Mouse (Mus musculus) limb, embryonic 15.5 days (tissue): ENCODE measurements around the gene Ndufb2. TPM values are rescaled to one million over a fixed set of nuclear protein-coding genes. Genes with fewer than 3 reads are reported as not detected.

Source experiments
- ATAC-seq: fragments of 200-750 bp; cut with Nextera tagmentation; 2 replicates; pipeline ENCODE4 v1.8.0; 2017; ENCODE audit warnings: low read depth, moderate TSS enrichment; ENCODE audit not compliant: insufficient number of reproducible peaks, low FRiP score, low TSS enrichment
- H3K27ac ChIP-seq: fragments of 300-500 bp; sonication (generic); 2 replicates; pipeline ENCODE4 v1.5.1; 2015; ENCODE audit warnings: moderate library complexity, mild to moderate bottlenecking, inconsistent platforms
- H3K27me3 ChIP-seq: fragments of 300-500 bp; sonication (generic); 2 replicates; pipeline ENCODE4 v1.6.1; 2015; ENCODE audit warnings: inconsistent platforms
- H3K36me3 ChIP-seq: fragments of 300-500 bp; sonication (generic); 2 replicates; pipeline ENCODE4 v1.6.1; 2015; ENCODE audit warnings: inconsistent platforms
- H3K4me1 ChIP-seq: fragments of 300-500 bp; sonication (generic); 2 replicates; pipeline ENCODE4 v1.6.1; 2015; ENCODE audit warnings: inconsistent platforms
- H3K4me2 ChIP-seq: fragments of 300-500 bp; sonication (generic); 2 replicates; pipeline ENCODE4 v1.6.1; 2015; ENCODE audit warnings: mild to moderate bottlenecking, inconsistent platforms
- H3K4me3 ChIP-seq: fragments of 300-500 bp; sonication (generic); 2 replicates; pipeline ENCODE4 v1.5.1; 2015; ENCODE audit warnings: mild to moderate bottlenecking, inconsistent platforms
- H3K9ac ChIP-seq: fragments of 300-500 bp; sonication (generic); 2 replicates; pipeline ENCODE4 v1.6.1; 2015; ENCODE audit warnings: inconsistent platforms
- H3K9me3 ChIP-seq: fragments of 300-500 bp; sonication (generic); 2 replicates; pipeline ENCODE4 v1.6.1; 2016; ENCODE audit warnings: inconsistent platforms
- WGBS: fragments of 180-500 bp; shearing (Covaris S2); methylation state at CpG from one replicate; pipeline ENCODE4 v1.1.7; 2015; 5-methylcytosine and 5-hydroxymethylcytosine counted together
- polyA plus RNA-seq: library from polyadenylated mRNA; unstranded; fragments of >200 nt; fragmentation: Nextera tagmentation; extraction: Ambion mirVana; gene quantifications from 2 replicates; pipeline ENCODE4 v1.2.1, GENCODE M21; 2015

Ndufb2 gene
- polyA plus RNA-seq: 272 and 308 TPM in 2 replicates

- under 1% methylated on average over 56 of the region's 56 CpGs for WGBS
- H3K27ac ChIP-seq: peak within 1 kb of the TSS; percentile 93
- H3K4me1 ChIP-seq: peaks cover 7% of the 10 kb centered on the region
- ATAC-seq: peak; percentile 97
- H3K4me2 ChIP-seq: peak within 1 kb of the TSS; percentile 68
- H3K9me3 ChIP-seq: no peaks in the 10 kb centered on the region
- H3K36me3 ChIP-seq: peaks cover 28% of the 10 kb centered on the region
- no peaks in the 10 kb centered on the region for H3K27me3 ChIP-seq
- peak within 1 kb of the TSS; percentile 95 for H3K4me3 ChIP-seq
- peak within 1 kb of the TSS; percentile 74 for H3K9ac ChIP-seq
Observed at GRCm38 (mm10) chr6:39592401-39593214, at the start of gene Ndufb2. Gene Ndufb2, plus strand, starts transcription at chr6:39592574.

GRCm38 (mm10) chr6:39542631-39543597 lies 49.5 kb upstream of the Ndufb2 start:
- Histone ChIP-seq H3K27me3 (no peaks in the 10 kb centered on the region), H3K36me3 (no peaks in the 10 kb centered on the region), H3K9me3 (no peaks in the 10 kb centered on the region), H3K4me2 (peak overlapping the region; percentile 8; the same call in 1 of the 2 replicates), H3K27ac (peak overlapping the region; percentile 90), H3K4me1 (peaks cover 62% of the 10 kb centered on the region), H3K9ac (no peak overlapping the region), H3K4me3 (no peak overlapping the region)
- 14% methylated on average over 15 of the region's 15 CpGs for WGBS
- peak; percentile 82 for ATAC-seq

DNA sequence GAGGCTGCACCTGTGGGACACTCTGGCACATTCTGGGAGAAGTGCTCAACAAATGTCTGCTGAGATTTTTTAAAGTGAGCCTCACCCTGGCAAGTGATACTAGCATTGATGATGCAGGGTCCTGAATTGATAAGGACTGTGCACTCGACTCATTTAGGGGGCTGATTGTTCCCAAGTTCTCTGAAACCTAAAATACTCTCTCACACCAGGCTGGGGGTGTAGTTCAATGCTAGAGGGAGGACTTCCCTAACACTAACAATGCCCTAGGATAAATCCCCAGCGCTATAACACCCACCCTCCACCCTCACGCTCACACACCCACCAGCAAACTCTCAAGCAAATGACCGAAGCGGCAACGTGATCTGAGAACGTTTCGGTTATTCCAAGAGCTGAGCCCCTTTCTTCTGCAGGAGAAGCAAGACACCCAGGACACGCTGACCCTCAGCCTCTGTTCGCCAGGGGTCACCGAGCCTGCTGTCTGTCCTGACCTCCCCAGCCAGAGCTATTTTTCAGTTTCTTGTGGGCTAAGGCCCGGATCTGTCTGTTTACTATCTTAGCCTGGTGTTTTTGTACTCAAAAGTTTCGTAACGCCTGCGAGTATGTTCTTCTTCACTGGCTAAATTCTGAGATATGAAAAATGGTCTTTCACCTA lies 48.5 kb upstream of the Ndufb2 start:
- no peak for ATAC-seq
- Histone ChIP-seq H3K4me1 (peaks cover 57% of the 10 kb centered on the region), H3K9ac (no peak overlapping the region), H3K27me3 (no peaks in the 10 kb centered on the region), H3K27ac (peak overlapping the region; percentile 90), H3K9me3 (no peaks in the 10 kb centered on the region), H3K36me3 (no peaks in the 10 kb centered on the region), H3K4me2 (0 out of 2 replicates have a peak overlapping the region, but pooled peaks have one; percentile 8), H3K4me3 (no peak overlapping the region)
- 50% methylated on average over 15 of the region's 15 CpGs for WGBS

GRCm38 (mm10) chr6:39545474-39545873 lies 46.9 kb upstream of the Ndufb2 start:
- 63% methylated on average over 7 of the region's 7 CpGs for WGBS
- H3K4me3 ChIP-seq: no peak overlapping the region
- H3K4me1 ChIP-seq: peaks cover 41% of the 10 kb centered on the region
- ATAC-seq: no peak
- H3K27me3 ChIP-seq: no peaks in the 10 kb centered on the region
- peak overlapping the region; percentile 30; the same call in 1 of the 2 replicates for H3K27ac ChIP-seq
- no peaks in the 10 kb centered on the region for H3K36me3 ChIP-seq
- no peaks in the 10 kb centered on the region for H3K9me3 ChIP-seq
- H3K4me2 ChIP-seq: no peak overlapping the region
- no peak overlapping the region for H3K9ac ChIP-seq

DNA sequence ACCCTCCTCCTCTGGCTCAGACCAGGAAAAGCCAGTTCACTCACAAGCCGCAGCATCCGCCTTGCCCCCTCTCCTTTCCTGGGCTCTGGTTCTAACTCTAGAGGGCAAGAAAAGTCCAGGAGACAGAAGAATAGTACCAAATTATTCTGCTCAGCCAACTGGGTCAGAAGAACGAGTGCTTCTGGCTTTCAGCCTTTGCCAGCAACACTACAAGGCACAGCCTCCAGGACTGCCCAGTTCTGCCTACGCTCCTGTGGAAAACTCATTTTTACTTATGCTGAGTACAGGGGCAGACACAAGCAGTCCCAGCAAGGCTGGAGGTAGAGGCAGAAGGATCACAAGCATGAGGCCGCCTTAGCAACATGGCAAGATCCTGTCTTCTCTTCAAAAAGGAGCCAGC lies 44.3 kb upstream of the Ndufb2 start:
- Histone ChIP-seq H3K9ac (no peak overlapping the region), H3K4me3 (no peak overlapping the region), H3K27me3 (no peaks in the 10 kb centered on the region), H3K36me3 (no peaks in the 10 kb centered on the region), H3K9me3 (no peaks in the 10 kb centered on the region), H3K27ac (0 out of 2 replicates have a peak overlapping the region, but pooled peaks have one; percentile 17), H3K4me2 (no peak overlapping the region), H3K4me1 (peaks cover 39% of the 10 kb centered on the region)
- no peak for ATAC-seq
- WGBS: 76% methylated on average over 5 of the region's 5 CpGs

GRCm38 (mm10) chr6:39551981-39552636 lies 40.3 kb upstream of the Ndufb2 start:
- H3K4me3 ChIP-seq: no peak overlapping the region
- no peak overlapping the region for H3K9ac ChIP-seq
- peaks cover 37% of the 10 kb centered on the region for H3K4me1 ChIP-seq
- 55% methylated on average over 8 of the region's 8 CpGs for WGBS
- H3K9me3 ChIP-seq: no peaks in the 10 kb centered on the region
- H3K36me3 ChIP-seq: no peaks in the 10 kb centered on the region
- H3K4me2 ChIP-seq: no peak overlapping the region
- no peaks in the 10 kb centered on the region for H3K27me3 ChIP-seq
- no peak for ATAC-seq
- peak overlapping the region; percentile 35; the same call in 1 of the 2 replicates for H3K27ac ChIP-seq

DNA sequence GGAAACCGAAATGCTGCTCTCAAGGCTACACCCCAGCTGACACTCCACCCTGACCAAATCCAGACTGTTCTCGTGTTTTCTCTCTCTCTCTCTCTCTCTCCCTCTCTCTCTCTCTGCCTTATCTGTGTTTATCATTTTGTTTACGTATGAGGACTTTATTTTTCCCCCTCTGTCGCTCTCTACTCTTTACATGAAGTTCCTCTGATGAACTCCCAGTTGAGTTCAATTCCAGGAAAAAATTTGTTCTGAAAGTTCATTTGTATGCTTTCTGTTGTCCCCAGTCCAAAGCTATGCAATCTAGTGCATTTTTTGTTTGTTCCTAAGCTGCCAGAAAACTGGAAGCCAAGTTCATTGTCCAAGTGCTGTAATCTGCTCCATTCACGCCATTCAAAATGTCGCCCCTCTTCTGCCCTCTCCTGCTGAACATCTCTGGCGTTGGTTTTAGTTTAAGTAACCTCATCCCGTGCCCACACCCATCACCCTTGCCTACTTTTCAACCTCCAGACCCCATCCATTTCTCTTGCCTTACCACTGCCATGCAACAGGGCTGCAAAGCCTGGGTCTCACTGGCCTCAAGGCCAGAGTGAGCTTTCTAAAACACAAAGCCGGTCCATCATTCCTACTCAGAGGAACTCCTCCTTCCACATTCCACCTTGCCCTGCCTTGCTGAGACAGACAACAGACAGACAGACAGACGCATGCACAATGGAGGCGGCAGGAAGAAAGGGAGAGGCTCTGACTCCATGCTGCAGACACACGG lies 37.3 kb upstream of the Ndufb2 start:
- H3K27ac ChIP-seq: no peak overlapping the region
- H3K27me3 ChIP-seq: no peaks in the 10 kb centered on the region

DNA sequence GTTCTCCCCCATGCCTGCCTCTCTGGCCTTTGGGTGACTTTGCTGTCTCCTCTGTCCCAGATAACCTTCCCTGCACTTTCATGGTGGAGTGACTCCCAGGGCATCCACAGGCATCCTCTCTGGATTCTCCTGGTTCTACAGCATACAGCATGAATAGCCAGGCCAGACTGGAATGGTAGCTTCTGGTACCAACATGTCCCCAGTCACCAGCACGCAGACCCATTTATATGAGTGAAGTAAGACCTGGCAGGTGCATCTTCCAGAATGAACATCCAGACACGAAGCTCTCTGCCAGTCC lies 36.8 kb upstream of the Ndufb2 start:
- H3K27ac ChIP-seq: no peak overlapping the region
- peaks cover 44% of the 10 kb centered on the region for H3K4me1 ChIP-seq
- no peak for ATAC-seq
- no peak overlapping the region for H3K4me2 ChIP-seq
- no peak overlapping the region for H3K9ac ChIP-seq
- 0 out of 2 replicates have a peak overlapping the region, but pooled peaks have one; percentile 80 for H3K4me3 ChIP-seq
- H3K9me3 ChIP-seq: no peaks in the 10 kb centered on the region
- H3K27me3 ChIP-seq: no peaks in the 10 kb centered on the region
- H3K36me3 ChIP-seq: no peaks in the 10 kb centered on the region
- 61% methylated on average over 2 of the region's 2 CpGs for WGBS

More for the DNA sequence above, 37.3 kb upstream of the Ndufb2 start:
- H3K36me3 ChIP-seq: no peaks in the 10 kb centered on the region
- no peak overlapping the region for H3K9ac ChIP-seq
- no peak for ATAC-seq
- H3K9me3 ChIP-seq: no peaks in the 10 kb centered on the region
- WGBS: 76% methylated on average over 12 of the region's 12 CpGs
- no peak overlapping the region for H3K4me2 ChIP-seq
- 0 out of 2 replicates have a peak overlapping the region, but pooled peaks have one; percentile 80 for H3K4me3 ChIP-seq
- peaks cover 45% of the 10 kb centered on the region for H3K4me1 ChIP-seq

GRCm38 (mm10) chr6:39556900-39557659 lies 35.3 kb upstream of the Ndufb2 start:
- no peaks in the 10 kb centered on the region for H3K36me3 ChIP-seq
- peak overlapping the region; percentile 94 for H3K27ac ChIP-seq
- H3K4me3 ChIP-seq: peak overlapping the region; percentile 80
- H3K9me3 ChIP-seq: no peaks in the 10 kb centered on the region
- no peaks in the 10 kb centered on the region for H3K27me3 ChIP-seq
- peak overlapping the region; percentile 95 for H3K9ac ChIP-seq
- WGBS: 1% methylated on average over 54 of the region's 54 CpGs
- H3K4me2 ChIP-seq: peak overlapping the region; percentile 64
- peak; percentile 66 for ATAC-seq
- H3K4me1 ChIP-seq: peaks cover 41% of the 10 kb centered on the region

GRCm38 (mm10) chr6:39557723-39558261 lies 34.6 kb upstream of the Ndufb2 start, which contains the start of gene Dennd2a:
Gene Dennd2a, minus strand, starts transcription at chr6:39557867.
- Histone ChIP-seq H3K9ac (peak within 1 kb of the TSS; percentile 95), H3K36me3 (no peaks in the 10 kb centered on the region), H3K4me2 (peak within 1 kb of the TSS; percentile 64), H3K27me3 (no peaks in the 10 kb centered on the region), H3K27ac (peak within 1 kb of the TSS; percentile 94), H3K9me3 (no peaks in the 10 kb centered on the region), H3K4me3 (peak within 1 kb of the TSS; percentile 80), H3K4me1 (peaks cover 40% of the 10 kb centered on the region)
- ATAC-seq: peak; percentile 91
- WGBS: under 1% methylated on average over 43 of the region's 50 CpGs
